Mouse (Mus musculus) stomach, postnatal 0 days (tissue): Measurements from ENCODE around the gene Pdia6.

Experiments used
- CTCF ChIP-seq: IDR thresholded peaks from 2 replicates; pipeline ENCODE4 v1.5.1; 2016; ENCODE audit warnings: antibody characterized with exemption, low read depth, mild to moderate bottlenecking, moderate library complexity
- EP300 ChIP-seq: optimal IDR thresholded peaks from 2 replicates; pipeline ENCODE3; 2016; ENCODE audit warnings: antibody characterized with exemption

DNA sequence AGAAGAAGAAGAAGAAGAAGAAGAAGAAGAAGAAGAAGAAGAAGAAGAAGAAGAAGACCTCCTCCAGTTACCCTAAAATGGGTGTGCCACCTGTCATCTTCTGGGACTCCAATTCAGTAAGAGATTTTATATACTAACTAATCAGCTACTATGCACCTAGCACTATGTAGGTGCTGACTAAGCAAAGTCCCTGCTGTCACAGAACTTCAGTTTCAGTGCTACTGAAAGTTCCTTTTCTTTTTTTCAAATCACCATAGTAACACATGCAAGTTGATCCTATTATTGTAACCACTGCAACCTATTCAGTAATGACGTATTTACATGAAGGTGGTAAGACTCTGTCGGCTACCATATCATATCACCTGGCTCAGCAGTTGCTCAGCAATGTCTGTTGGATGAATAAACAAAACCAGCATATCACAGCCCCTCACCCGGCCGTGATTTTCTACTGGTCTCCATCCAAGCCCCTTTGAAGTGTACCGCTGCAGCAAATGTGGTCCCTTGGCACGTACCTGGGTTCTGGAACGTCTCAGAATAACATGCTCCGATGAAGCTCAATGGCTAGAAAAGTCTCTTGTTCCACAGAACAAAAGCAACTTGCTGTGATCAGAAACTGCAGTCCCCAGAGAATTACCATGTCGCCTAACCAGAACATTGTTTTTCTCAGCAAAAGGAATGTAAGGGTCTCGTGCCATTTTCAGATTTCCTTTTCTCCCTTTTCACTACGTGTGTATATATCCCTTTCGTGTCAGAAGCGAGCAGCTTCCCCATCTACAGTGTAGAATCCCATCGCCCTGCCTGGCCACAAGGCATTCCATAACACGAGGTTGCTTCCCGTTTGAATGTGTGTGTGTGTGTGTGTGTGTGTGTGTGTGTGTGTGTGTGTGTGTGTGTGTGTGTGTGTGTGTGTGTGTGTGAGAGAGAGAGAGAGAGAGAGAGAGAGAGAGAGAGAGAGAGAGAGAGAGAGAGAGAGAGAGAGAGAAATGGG, 44.8 kb downstream of the Pdia6 start:
- TF ChIP-seq EP300 (no peak), CTCF (no peak)
